Mouse (Mus musculus) MEL (cell line): Measurements from ENCODE around the gene Kmt5c.

Experiments
- CHD2 ChIP-seq: IDR thresholded peaks from 2 replicates; pipeline ENCODE4 v1.6.1; 2011; ENCODE audit warnings: low read length, improper control_type of control experiment
- CTCF ChIP-seq, 3 experiments: IDR thresholded peaks in 2 of 3; conservative IDR thresholded peaks in 1 of 3; 2 replicates each; pipeline ENCODE4 v1.5.1; 2011 to 2012; ENCODE audit warnings: low read length in 3 of 3, low read depth in 2 of 3, mild to moderate bottlenecking in 2 of 3, improper control_type of control experiment in 1 of 3, inconsistent platforms in 1 of 3, mixed read lengths in 1 of 3, moderate library complexity in 1 of 3; ENCODE audit not compliant: control insufficient read depth in 1 of 3, insufficient read depth in 1 of 3, poor library complexity in 1 of 3, severe bottlenecking in 1 of 3
- MAX ChIP-seq: IDR thresholded peaks from 2 replicates; pipeline ENCODE4 v1.6.1; 2011; ENCODE audit warnings: low read length, improper control_type of control experiment
- POLR2A ChIP-seq, 2 experiments: IDR thresholded peaks; 2 replicates each; pipeline ENCODE4 v1.6.1; 2011 to 2012; ENCODE audit warnings: low read length in 2 of 2, mild to moderate bottlenecking in 2 of 2, control low read depth in 1 of 2, improper control_type of control experiment in 1 of 2, low read depth in 1 of 2, moderate library complexity in 1 of 2; ENCODE audit not compliant: control insufficient read depth in 1 of 2, insufficient read depth in 1 of 2, poor library complexity in 1 of 2
- TAL1 ChIP-seq: IDR thresholded peaks from 2 replicates; pipeline ENCODE4 v1.6.1; 2012; ENCODE audit warnings: mild to moderate bottlenecking, inconsistent platforms, low read length, moderate library complexity, mixed read lengths

GRCm38 (mm10) chr7:4739544-4740275 lies at the start of gene Kmt5c:
- no peak; the same call in 1 of the 2 replicates for TF ChIP-seq MAX
- no peak for TF ChIP-seq CTCF (IDR thresholded peaks at IDR 0.05 in 2 of 3, conservative IDR thresholded peaks at IDR 0.05 in 1 of 3; ENCODE audit: control insufficient read depth in 1 of 3, insufficient read depth in 1 of 3, low read depth in 2 of 3, low read length in 3 of 3, poor library complexity in 1 of 3, severe bottlenecking in 1 of 3)
- TF ChIP-seq CHD2: peak; percentile 90
- peak in 1 of 2 experiments; percentile 73; a peak in 2 of 4 replicates for TF ChIP-seq POLR2A (IDR thresholded peaks at IDR 0.05; ENCODE audit: control insufficient read depth in 1 of 2, insufficient read depth in 1 of 2, low read depth in 1 of 2, low read length in 2 of 2, poor library complexity in 1 of 2)
- TF ChIP-seq TAL1: no peak
